Mouse (Mus musculus) layer of hippocampus, adult 11-12 months (tissue): ENCODE measurements around the gene Jkamp.

Experiments
- DNase-seq: peaks from one replicate; pipeline ENCODE4 v3.0.0; 2022; ENCODE audit warnings: low spot score

Gene Jkamp

GRCm38 (mm10) chr12:72086166-72086825 lies 907 bp downstream of the Jkamp start:
- no peak for DNase-seq

GRCm38 (mm10) chr12:72089802-72090201 lies 4.4 kb downstream of the Jkamp start:
- no peak for DNase-seq

- no peak for DNase-seq
These were observed 11.6 kb downstream of the Jkamp start for GRCm38 (mm10) chr12:72096966-72097365.

GRCm38 (mm10) chr12:72102776-72103175 lies 17.4 kb downstream of the Jkamp start:
- DNase-seq = no peak

GRCm38 (mm10) chr12:72104027-72104426 lies 18.6 kb downstream of the Jkamp start:
- no peak for DNase-seq

GRCm38 (mm10) chr12:72104525-72105281 lies 19.3 kb downstream of the Jkamp start:
- peak; percentile 65 for DNase-seq

- no peak for DNase-seq
These were observed 29.7 kb downstream of the Jkamp start for GRCm38 (mm10) chr12:72115126-72115525.

- no peak for DNase-seq
These were observed 30.4 kb downstream of the Jkamp start for GRCm38 (mm10) chr12:72115686-72116345.

GRCm38 (mm10) chr12:72129203-72129602 lies 43.8 kb downstream of the Jkamp start:
- no peak for DNase-seq

GRCm38 (mm10) chr12:72150786-72151185 lies 65.4 kb downstream of the Jkamp start:
- DNase-seq = peak; percentile 32
